Mouse (Mus musculus): ENCODE data around the gene Faim.

GRCm38 (mm10) chr9:98987131-98987530, 958 bp downstream of the Faim start:
- TF ChIP-seq POLR2A (IDR thresholded peaks at IDR 0.05; ENCODE audit: borderline replicate concordance, extremely low read depth, insufficient read depth, insufficient read length, poor library complexity, severe bottlenecking) (no peak), CTCF (IDR thresholded peaks at IDR 0.05; ENCODE audit: borderline replicate concordance, extremely low read depth, insufficient read depth, insufficient read length) (no peak)
